Mouse (Mus musculus): ENCODE results near the gene Usp5. TPM values are rescaled to one million over a fixed set of nuclear protein-coding genes. Genes with fewer than 3 reads are reported as not detected.

Gene Usp5
- polyA plus RNA-seq, 1 experiment from 2014 or later, result 189 TPM

- Histone ChIP-seq H3K4me1 (replicated peaks) (peaks cover 80% of the 10 kb centered on the region), H3K36me3 (peaks cover 12% of the 10 kb centered on the region), H3K9ac (peak overlapping the region; percentile 89), H3K27ac (peak overlapping the region; percentile 99), H3K4me3 (no peak overlapping the region), H3K4me2 (peak overlapping the region; percentile 77; the same call in 1 of the 2 replicates), H3K27me3 (no peaks in the 10 kb centered on the region; the same call in 1 of the 2 replicates), H3K9me3 (no peaks in the 10 kb centered on the region)
- ATAC-seq (ENCODE audit: low FRiP score), result no peak
- 79% methylated on average over 28 of the region's 28 CpGs for WGBS
Measured at GRCm38 (mm10) chr6:124858561-124859318, 29.5 kb upstream of the Usp5 start.

GRCm38 (mm10) chr6:124857840-124858530, 28.7 kb upstream of the Usp5 start:
- ATAC-seq (ENCODE audit: low FRiP score), result no peak
- peak overlapping the region; percentile 95 for H3K9ac ChIP-seq
- peaks cover 20% of the 10 kb centered on the region for H3K36me3 ChIP-seq
- 23% methylated on average over 26 of the region's 26 CpGs for whole genome bisulfite sequencing
- no peaks in the 10 kb centered on the region for H3K9me3 ChIP-seq
- no peaks in the 10 kb centered on the region; the same call in 1 of the 2 replicates for H3K27me3 ChIP-seq
- H3K27ac ChIP-seq, result peak overlapping the region; percentile 99
- H3K4me2 ChIP-seq, result peak overlapping the region; percentile 77
- peak overlapping the region; percentile 67 for H3K4me3 ChIP-seq
- peaks cover 75% of the 10 kb centered on the region for H3K4me1 ChIP-seq (replicated peaks)

GRCm38 (mm10) chr6:124856916-124857839, 27.9 kb upstream of the Usp5 start, which contains the start of gene P3h3:
Gene P3h3, minus strand, starts transcription at chr6:124857752.
- H3K27ac ChIP-seq, result peak within 1 kb of the TSS; percentile 99
- peak within 1 kb of the TSS; percentile 77 for H3K4me2 ChIP-seq
- peak; percentile 87 for ATAC-seq (ENCODE audit: low FRiP score)
- under 1% methylated on average over 70 of the region's 86 CpGs for WGBS
- H3K36me3 ChIP-seq, result peaks cover 25% of the 10 kb centered on the region
- H3K4me3 ChIP-seq, result peak within 1 kb of the TSS; percentile 67
- no peaks in the 10 kb centered on the region for H3K9me3 ChIP-seq
- H3K27me3 ChIP-seq, result no peaks in the 10 kb centered on the region; the same call in 1 of the 2 replicates
- peak within 1 kb of the TSS; percentile 95 for H3K9ac ChIP-seq
- H3K4me1 ChIP-seq (replicated peaks), result peaks cover 66% of the 10 kb centered on the region

GRCm38 (mm10) chr6:124856321-124856720, 27.0 kb upstream of the Usp5 start:
- WGBS, result 6% methylated on average over 14 of the region's 14 CpGs
- Histone ChIP-seq H3K4me2 (peak overlapping the region; percentile 77), H3K27ac (peak overlapping the region; percentile 99), H3K9me3 (no peaks in the 10 kb centered on the region), H3K4me1 (replicated peaks) (peaks cover 58% of the 10 kb centered on the region), H3K9ac (peak overlapping the region; percentile 95), H3K27me3 (no peaks in the 10 kb centered on the region; the same call in 1 of the 2 replicates), H3K36me3 (peaks cover 24% of the 10 kb centered on the region), H3K4me3 (peak overlapping the region; percentile 67)
- ATAC-seq (ENCODE audit: low FRiP score), result peak; percentile 69

- Histone ChIP-seq H3K27ac (no peak overlapping the region), H3K9ac (no peak overlapping the region), H3K27me3 (no peaks in the 10 kb centered on the region; the same call in 1 of the 2 replicates), H3K9me3 (no peaks in the 10 kb centered on the region), H3K4me3 (no peak overlapping the region), H3K4me1 (replicated peaks) (peaks cover 41% of the 10 kb centered on the region), H3K4me2 (no peak overlapping the region), H3K36me3 (peaks cover 22% of the 10 kb centered on the region)
- ATAC-seq (ENCODE audit: low FRiP score), result no peak
- 74% methylated on average over 12 of the region's 12 CpGs for WGBS
Measured at GRCm38 (mm10) chr6:124854647-124855046, 25.4 kb upstream of the Usp5 start.

GRCm38 (mm10) chr6:124850535-124850934, 21.3 kb upstream of the Usp5 start:
- WGBS, result 48% methylated on average over 8 of the region's 8 CpGs
- H3K4me2 ChIP-seq, result no peak overlapping the region
- H3K4me1 ChIP-seq (replicated peaks), result peaks cover 17% of the 10 kb centered on the region; the same call in 1 of the 2 replicates
- no peak for ATAC-seq (ENCODE audit: low FRiP score)
- H3K9ac ChIP-seq, result no peak overlapping the region
- no peak overlapping the region for H3K4me3 ChIP-seq
- no peaks in the 10 kb centered on the region for H3K27me3 ChIP-seq
- H3K36me3 ChIP-seq, result peaks cover 24% of the 10 kb centered on the region
- no peak overlapping the region for H3K27ac ChIP-seq
- no peaks in the 10 kb centered on the region for H3K9me3 ChIP-seq

- no peak overlapping the region for H3K9ac ChIP-seq
- 5% methylated on average over 9 of the region's 9 CpGs for WGBS
- peak; percentile 69 for ATAC-seq (ENCODE audit: low FRiP score)
- no peaks in the 10 kb centered on the region for H3K9me3 ChIP-seq
- H3K4me2 ChIP-seq, result peak overlapping the region; percentile 20; the same call in 1 of the 2 replicates
- 0 out of 2 replicates have a peak, but pooled peaks cover 10% of the 10 kb centered on the region for H3K4me1 ChIP-seq (replicated peaks)
- H3K36me3 ChIP-seq, result peaks cover 27% of the 10 kb centered on the region
- peak overlapping the region; percentile 76 for H3K27ac ChIP-seq
- H3K4me3 ChIP-seq, result no peak overlapping the region
- H3K27me3 ChIP-seq, result no peaks in the 10 kb centered on the region
Measured at GRCm38 (mm10) chr6:124847305-124847704, 18.0 kb upstream of the Usp5 start.

GRCm38 (mm10) chr6:124840241-124841167, 11.2 kb upstream of the Usp5 start, which contains the start of gene Gnb3:
Gene Gnb3, minus strand, starts transcription at chr6:124840275.
- peak; percentile 47; the same call in 1 of the 2 replicates for ATAC-seq (ENCODE audit: low FRiP score)
- H3K9ac ChIP-seq, result peak within 1 kb of the TSS; percentile 58

GRCm38 (mm10) chr6:124839805-124840204, 10.5 kb upstream of the Usp5 start:
- H3K4me1 ChIP-seq (replicated peaks), result peaks cover 17% of the 10 kb centered on the region
- no peaks in the 10 kb centered on the region for H3K9me3 ChIP-seq
- H3K4me3 ChIP-seq, result no peak overlapping the region
- WGBS, result 9% methylated on average over 8 of the region's 8 CpGs
- peak overlapping the region; percentile 58 for H3K9ac ChIP-seq
- H3K36me3 ChIP-seq, result peaks cover 16% of the 10 kb centered on the region
- no peak overlapping the region for H3K4me2 ChIP-seq
- no peaks in the 10 kb centered on the region for H3K27me3 ChIP-seq
- ATAC-seq (ENCODE audit: low FRiP score), result 0 out of 2 replicates have a peak, but pooled peaks have one; percentile 6
- H3K27ac ChIP-seq, result no peak overlapping the region

More at GRCm38 (mm10) chr6:124840241-124841167, 11.2 kb upstream of the Usp5 start, which contains the start of gene Gnb3:
- H3K4me2 ChIP-seq, result no peak within 1 kb of the TSS
- H3K27me3 ChIP-seq, result no peaks in the 10 kb centered on the region
- H3K27ac ChIP-seq, result no peak within 1 kb of the TSS
- H3K4me3 ChIP-seq, result no peak within 1 kb of the TSS
- no peaks in the 10 kb centered on the region for H3K9me3 ChIP-seq
- peaks cover 23% of the 10 kb centered on the region for H3K36me3 ChIP-seq
- 37% methylated on average over 15 of the region's 15 CpGs for WGBS
- H3K4me1 ChIP-seq (replicated peaks), result peaks cover 15% of the 10 kb centered on the region

GRCm38 (mm10) chr6:124836411-124836810, 7.1 kb upstream of the Usp5 start:
- no peak overlapping the region for H3K27ac ChIP-seq
- WGBS, result 86% methylated on average over 7 of the region's 7 CpGs
- H3K36me3 ChIP-seq, result peaks cover 11% of the 10 kb centered on the region
- H3K4me1 ChIP-seq (replicated peaks), result peaks cover 20% of the 10 kb centered on the region
- H3K4me3 ChIP-seq, result no peak overlapping the region
- H3K9me3 ChIP-seq, result no peaks in the 10 kb centered on the region
- H3K4me2 ChIP-seq, result no peak overlapping the region
- no peaks in the 10 kb centered on the region for H3K27me3 ChIP-seq
- H3K9ac ChIP-seq, result 0 out of 2 replicates have a peak overlapping the region, but pooled peaks have one; percentile 8
- no peak for ATAC-seq (ENCODE audit: low FRiP score)
